Mouse (Mus musculus) cerebellum, postnatal 25 days (tissue): ENCODE data around the gene Olfr543.
"Not testable (repeated sequence)": the region's sequence is repeated elsewhere in the genome, so short reads cannot be mapped to it uniquely, and the experiment has no call there.

Experiments used
- DNase-seq, 2 experiments: peaks; one replicate each; pipeline ENCODE4 v3.0.0; 2021; ENCODE audit warnings: mixed read lengths in 2 of 2

The Olfr543 gene

GRCm38 (mm10) chr7:102481579-102481978 lies at the start of gene Olfr543:
Gene Olfr543 (minus strand): TSS chr7:102481679.
- DNase-seq: no peak

GRCm38 (mm10) chr7:102529052-102529451 lies 47.6 kb upstream of the Olfr543 start:
- DNase-seq: no peak

- peak; percentile 22 to 38 for DNase-seq
Observed at GRCm38 (mm10) chr7:102517051-102517335, 35.5 kb upstream of the Olfr543 start.

GRCm38 (mm10) chr7:102516261-102517050 lies 35.0 kb upstream of the Olfr543 start:
- DNase-seq: peak; percentile 64 to 74

GRCm38 (mm10) chr7:102514144-102514543 lies 32.7 kb upstream of the Olfr543 start:
- no peak for DNase-seq

DNA sequence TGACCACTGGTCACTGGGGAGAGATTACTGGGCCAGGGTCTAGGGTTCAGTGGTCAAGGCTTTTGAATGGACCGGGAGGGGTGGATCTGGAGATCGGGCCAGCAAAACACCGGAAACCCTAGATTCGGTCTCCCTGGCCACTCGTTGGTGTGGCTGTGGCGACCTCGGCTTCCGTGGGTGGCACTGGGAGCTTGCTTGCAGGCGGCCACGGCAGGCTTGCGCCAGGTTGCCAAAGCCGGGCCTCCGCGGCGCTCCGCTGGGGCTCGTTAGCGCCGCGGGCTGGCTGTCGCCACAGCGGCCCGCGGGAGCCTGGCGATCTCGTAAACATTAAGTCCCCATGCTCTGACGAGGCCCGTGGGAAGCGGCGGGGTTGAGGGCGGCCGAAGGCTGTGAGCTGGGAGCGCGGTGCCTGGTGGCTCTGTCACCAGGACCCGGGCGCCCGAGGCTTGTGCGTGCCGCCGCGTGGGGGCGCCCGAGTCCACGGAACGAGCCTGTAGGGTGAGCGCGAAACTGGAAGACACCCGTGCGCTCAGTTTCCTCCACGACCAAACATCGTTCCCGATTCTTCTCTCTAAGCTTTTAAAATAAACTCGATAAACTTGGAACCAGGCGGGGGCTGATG lies 31.4 kb upstream of the Olfr543 start:
- DNase-seq: peak; percentile 92 to 96

GRCm38 (mm10) chr7:102511927-102512326 lies 30.4 kb upstream of the Olfr543 start:
- DNase-seq: no peak

DNA sequence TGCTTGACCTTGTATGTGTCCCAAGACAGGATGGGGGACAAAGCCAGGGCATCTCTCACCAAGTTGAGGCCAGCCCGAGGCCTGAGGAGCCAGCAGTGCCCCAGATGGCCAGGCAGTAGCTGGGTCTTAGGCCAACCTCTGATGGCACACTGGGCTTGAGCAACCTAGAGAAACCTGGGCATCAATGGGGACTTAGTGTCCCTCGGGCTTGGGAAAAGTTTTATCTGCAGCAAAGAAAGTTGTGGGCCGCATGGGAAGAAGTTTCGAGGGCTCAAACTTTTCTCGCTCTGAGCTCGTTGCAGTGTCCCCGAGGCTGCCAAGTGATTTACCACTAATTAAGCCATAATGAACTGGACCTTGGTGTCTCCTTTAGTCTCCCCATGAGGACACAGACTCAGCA lies 28.2 kb upstream of the Olfr543 start:
- no peak for DNase-seq

DNA sequence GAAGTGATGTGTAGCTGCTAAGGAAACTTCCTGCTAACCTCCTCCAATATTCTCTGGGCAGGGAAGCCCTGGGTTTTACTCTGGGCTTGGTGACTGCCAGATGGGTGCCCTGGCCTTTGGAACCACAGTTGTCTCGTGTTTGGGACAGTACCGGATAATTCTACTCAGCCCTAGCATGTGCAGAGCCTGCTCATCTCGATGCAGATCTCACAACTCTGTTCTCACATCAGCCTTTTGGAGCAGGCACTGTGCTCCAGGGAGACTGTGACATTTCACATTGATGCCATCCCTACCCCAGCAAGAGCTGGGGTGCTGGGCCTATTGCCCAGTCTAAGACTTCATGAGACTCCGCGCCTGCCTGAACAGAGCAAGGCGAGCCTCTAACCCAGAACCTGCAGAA lies 27.2 kb upstream of the Olfr543 start:
- DNase-seq: no peak

DNA sequence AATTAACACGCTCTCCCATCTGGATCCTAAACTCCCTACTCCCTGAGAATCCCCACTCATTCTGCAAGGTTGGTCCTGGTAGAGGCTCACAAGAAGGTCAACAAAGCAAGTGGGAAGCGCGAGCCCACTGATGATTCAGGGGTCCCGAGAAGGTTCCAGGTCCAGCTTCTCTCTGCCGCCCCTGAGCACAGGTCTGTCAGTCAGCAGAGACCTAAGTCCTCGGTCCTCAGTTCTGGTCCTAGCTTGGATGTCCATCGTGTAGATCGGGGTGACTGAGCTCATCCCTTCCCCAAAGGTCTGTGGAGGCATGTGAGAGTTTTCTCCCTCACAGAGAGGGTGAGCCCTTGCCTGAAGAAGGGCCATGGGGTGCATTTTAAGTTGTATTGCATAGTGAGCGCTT lies 26.6 kb upstream of the Olfr543 start:
- DNase-seq: no peak

DNA sequence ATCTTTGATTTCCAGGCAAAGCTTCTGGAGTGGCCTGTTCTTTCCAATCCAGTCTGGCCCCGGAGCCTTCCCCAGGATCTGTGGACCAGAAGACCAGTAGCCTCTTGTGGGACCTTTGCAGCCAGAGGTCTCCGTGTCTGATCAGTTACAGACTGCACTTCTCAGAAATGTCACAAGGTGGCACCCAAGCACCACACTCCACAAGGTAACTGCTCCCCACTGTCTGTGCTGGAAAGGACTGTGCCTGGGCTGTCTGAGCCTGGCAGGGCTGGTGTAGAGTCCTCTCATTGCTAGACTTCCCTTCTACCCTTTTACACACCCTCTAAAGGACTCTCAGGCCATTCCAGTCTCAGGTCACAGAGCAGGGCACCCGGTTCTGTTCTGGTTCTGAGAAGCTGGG lies 25.4 kb upstream of the Olfr543 start:
- peak; percentile 80 to 87 for DNase-seq

- DNase-seq: peak; percentile 43 to 61
Observed at GRCm38 (mm10) chr7:102501986-102502385, 20.5 kb upstream of the Olfr543 start.

DNA sequence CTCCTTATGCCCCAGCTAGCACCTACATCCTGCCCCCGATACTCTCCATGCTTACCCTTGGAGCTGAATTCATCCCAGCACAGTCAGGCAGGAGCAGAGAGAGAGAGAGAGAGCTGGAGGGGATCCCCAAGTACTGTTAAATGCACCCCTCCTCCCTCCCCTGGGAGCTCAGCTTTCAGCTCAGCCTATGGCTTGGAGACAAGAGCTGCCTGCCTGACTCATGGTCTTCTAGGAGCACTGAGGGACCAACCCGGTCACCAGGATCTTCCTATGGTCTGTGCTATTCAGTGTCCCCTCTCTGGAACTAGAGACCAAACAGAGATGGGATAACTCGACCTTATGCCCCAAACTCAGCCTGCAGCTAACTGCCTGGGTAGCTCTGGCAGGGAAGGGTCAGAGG lies 18.0 kb upstream of the Olfr543 start, which contains the start of gene Olfr545:
Gene Olfr545, minus strand, starts transcription at position 101 of the 400 bp plus-strand sequence.
- no peak for DNase-seq

GRCm38 (mm10) chr7:102494416-102494815 lies 12.9 kb upstream of the Olfr543 start:
- DNase-seq: not testable (repeated sequence)

GRCm38 (mm10) chr7:102488161-102488560 lies 6.7 kb upstream of the Olfr543 start, which contains the start of gene Olfr544:
Gene Olfr544 (minus strand): TSS chr7:102488313.
- DNase-seq: no peak

- no peak for DNase-seq
Observed at GRCm38 (mm10) chr7:102486105-102486504, 4.6 kb upstream of the Olfr543 start.

GRCm38 (mm10) chr7:102484766-102485165 lies 3.3 kb upstream of the Olfr543 start:
- DNase-seq: not testable (repeated sequence)

DNA sequence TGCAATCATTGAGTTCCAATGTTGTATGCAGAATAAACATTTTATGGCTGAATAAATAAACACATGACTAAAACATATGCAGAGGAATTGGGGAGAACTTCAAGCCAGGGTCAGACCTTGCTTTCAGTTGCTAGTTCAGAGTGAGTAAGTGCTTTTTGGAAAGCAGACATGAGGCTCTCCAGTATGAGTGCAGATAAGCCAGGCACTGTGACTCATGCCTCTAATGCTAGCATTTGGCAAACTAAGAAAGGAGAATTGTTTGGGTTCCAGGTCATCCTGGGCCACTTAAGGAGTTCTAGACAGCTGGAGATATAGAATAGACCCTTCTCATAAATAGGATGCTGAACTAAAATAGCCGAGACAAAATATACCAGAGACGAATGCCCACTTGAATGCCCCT lies 2.2 kb upstream of the Olfr543 start:
- no peak for DNase-seq

GRCm38 (mm10) chr7:102480821-102481220 lies 658 bp downstream of the Olfr543 start:
- DNase-seq: no peak

DNA sequence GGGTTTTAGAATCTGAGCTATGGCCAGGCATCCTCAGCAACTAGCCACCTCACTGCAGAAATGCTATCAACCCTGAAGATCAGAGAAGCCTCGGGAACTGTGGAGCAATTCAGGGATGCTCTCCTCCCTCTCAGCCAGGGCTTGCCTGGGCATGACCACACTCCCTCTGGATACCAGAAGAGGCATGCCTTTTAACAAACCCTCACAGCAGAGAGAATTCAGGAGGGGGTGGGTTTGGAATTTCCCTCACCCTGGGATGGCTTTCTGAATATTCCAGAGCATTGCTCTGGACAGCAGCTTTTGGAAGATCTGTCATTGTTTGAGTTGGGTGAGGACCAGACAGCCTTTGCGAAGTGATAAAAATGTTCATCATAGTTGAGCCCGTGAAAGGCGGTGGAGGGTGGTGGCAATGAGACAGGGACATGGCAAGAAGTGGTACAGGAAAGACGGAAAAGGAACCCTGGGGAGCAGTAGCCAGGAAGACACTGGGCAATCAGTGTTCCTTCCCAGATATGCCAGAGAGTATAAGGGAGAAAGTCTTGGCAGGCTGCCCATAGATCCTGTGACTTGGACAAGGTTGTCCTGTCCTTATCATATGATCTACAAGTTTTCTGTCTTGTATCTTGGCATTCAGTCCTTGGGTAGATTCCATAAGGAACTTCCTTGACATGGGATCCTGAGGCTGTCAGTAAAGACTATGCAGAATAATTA lies 2.0 kb downstream of the Olfr543 start:
- DNase-seq: peak in 1 of 2 experiments; percentile 18

DNA sequence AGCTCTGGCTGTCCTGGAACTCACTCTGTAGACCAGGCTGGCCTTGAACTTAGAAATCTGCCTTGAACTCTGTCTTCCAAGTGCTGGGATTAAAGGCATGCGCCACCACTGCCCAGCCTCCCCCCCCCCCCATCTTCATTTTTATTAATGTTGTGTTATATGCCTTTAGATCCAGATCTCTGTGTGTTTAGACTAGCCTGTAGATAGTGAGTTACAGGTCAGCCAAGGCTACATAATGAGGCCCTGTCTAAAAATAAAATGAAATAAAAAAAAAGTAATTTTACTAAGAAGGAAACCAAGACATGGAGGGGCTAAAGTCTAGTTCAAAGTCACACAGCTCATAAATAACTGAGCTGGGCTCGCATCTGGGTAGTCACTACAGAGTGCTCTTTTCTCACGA lies 2.6 kb downstream of the Olfr543 start:
- no peak for DNase-seq

DNA sequence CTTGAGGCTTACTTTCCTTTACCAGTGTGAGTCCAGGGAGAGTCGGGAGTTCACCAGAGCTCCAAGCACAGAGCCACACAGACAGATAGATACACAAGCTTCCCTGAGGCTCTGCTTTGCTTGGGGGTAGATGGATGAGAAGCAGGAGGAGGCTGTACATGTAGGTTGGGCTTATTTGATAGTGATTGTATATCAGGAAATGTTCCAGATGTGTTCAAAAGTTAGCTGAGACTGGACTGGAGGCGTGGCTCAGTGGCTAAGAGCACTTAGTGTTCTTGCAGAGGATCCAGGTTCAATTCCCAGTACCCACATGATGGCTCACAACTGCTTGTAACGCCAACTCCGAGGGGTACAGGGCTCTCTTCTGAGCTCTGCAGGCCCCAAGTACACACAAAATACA lies 3.1 kb downstream of the Olfr543 start:
- no peak for DNase-seq

DNA sequence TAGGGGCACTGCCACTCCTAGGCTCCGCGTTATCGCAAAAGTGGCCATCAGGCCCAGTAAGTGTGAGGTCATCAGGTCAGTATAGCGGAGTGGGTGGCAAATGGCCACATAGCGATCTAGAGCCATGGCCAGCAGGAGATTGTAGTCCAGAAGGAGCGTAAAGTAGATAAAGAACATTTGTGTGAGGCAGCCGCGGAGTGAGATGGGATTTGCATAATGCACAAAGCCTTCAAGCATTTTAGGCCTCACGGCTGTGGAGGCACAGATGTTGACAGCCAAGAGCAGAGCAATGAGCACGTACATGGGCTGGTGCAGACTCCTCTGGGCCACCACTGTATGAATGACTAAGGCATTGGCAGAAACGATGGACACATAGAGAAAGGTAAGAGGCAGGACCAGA lies 4.1 kb downstream of the Olfr543 start:
- no peak for DNase-seq

- DNase-seq: no peak
Observed at GRCm38 (mm10) chr7:102476601-102477000, 4.9 kb downstream of the Olfr543 start.
